Mouse (Mus musculus) kidney, embryonic 16.5 days (tissue): ENCODE results near the gene Erc2. TPM values are rescaled to one million over a fixed set of nuclear protein-coding genes. Genes with fewer than 3 reads are reported as not detected.
A peak's percentile ranks its signal among the peaks of the same experiment; 100 is the strongest.

Source experiments
- ATAC-seq: fragments of 200-750 bp; cut with Nextera tagmentation; 2 replicates; pipeline ENCODE4 v1.8.0; 2017; ENCODE audit warnings: moderate TSS enrichment; ENCODE audit not compliant: low FRiP score, low TSS enrichment
- H3K27ac ChIP-seq: fragments of 300-500 bp; sonication (generic); 2 replicates; pipeline ENCODE4 v1.5.1; 2014; ENCODE audit warnings: low read length
- H3K27me3 ChIP-seq: fragments of 300-500 bp; sonication (generic); 2 replicates; pipeline ENCODE4 v1.6.1; 2014; ENCODE audit warnings: low read length, control low read depth, mixed read lengths; ENCODE audit not compliant: insufficient read depth
- H3K36me3 ChIP-seq: fragments of 300-500 bp; sonication (generic); 2 replicates; pipeline ENCODE4 v1.6.1; 2014; ENCODE audit warnings: low read length, control low read depth, mixed read lengths; ENCODE audit not compliant: insufficient read depth
- H3K4me1 ChIP-seq: fragments of 300-500 bp; sonication (generic); 2 replicates; pipeline ENCODE4 v1.6.1; 2014; ENCODE audit warnings: low read length, control low read depth, mixed read lengths; ENCODE audit not compliant: insufficient read depth
- H3K4me2 ChIP-seq: fragments of 300-500 bp; sonication (generic); replicated peaks from 2 replicates; pipeline ENCODE4 v1.6.1; 2014; ENCODE audit warnings: low read depth, low read length
- H3K4me3 ChIP-seq: fragments of 300-500 bp; sonication (generic); 2 replicates; pipeline ENCODE4 v1.5.1; 2014; ENCODE audit warnings: mild to moderate bottlenecking, low read length
- H3K9ac ChIP-seq: fragments of 300-500 bp; sonication (generic); replicated peaks from 2 replicates; pipeline ENCODE4 v1.6.1; 2014; ENCODE audit warnings: low read length
- H3K9me3 ChIP-seq: fragments of 300-500 bp; sonication (generic); 2 replicates; pipeline ENCODE4 v1.6.1; 2016; ENCODE audit warnings: low read length, control low read depth
- WGBS: fragments of 180-500 bp; shearing (Covaris S2); extraction: QIAGEN DNeasy Blood & Tissue Kit; methylation state at CpG from one replicate; pipeline ENCODE4 v1.1.7; 2014; 5-methylcytosine and 5-hydroxymethylcytosine counted together
- polyA plus RNA-seq: library from polyadenylated mRNA; unstranded; fragments of >200 nt; fragmentation: Nextera tagmentation; extraction: Ambion mirVana; gene quantifications from 2 replicates; pipeline ENCODE4 v1.2.1, GENCODE M21; 2015

Erc2 gene
- polyA plus RNA-seq, 1 experiment from 2014 or later, result 4.9 TPM

- H3K4me3 ChIP-seq, result no peak overlapping the region
- H3K4me1 ChIP-seq, result no peaks in the 10 kb centered on the region
- H3K36me3 ChIP-seq, result no peaks in the 10 kb centered on the region
- WGBS, result 68% methylated on average over 2 of the region's 2 CpGs
- no peak overlapping the region for H3K4me2 ChIP-seq
- H3K9ac ChIP-seq, result no peak overlapping the region
- no peaks in the 10 kb centered on the region for H3K9me3 ChIP-seq
- no peak for ATAC-seq
- H3K27ac ChIP-seq, result no peak overlapping the region
- no peaks in the 10 kb centered on the region for H3K27me3 ChIP-seq
These were observed 804.4 kb downstream of the Erc2 start for GRCm38 (mm10) chr14:28426610-28427009.

- Histone ChIP-seq H3K9me3 (no peaks in the 10 kb centered on the region), H3K27me3 (no peaks in the 10 kb centered on the region), H3K4me2 (no peak overlapping the region), H3K36me3 (no peaks in the 10 kb centered on the region), H3K4me3 (no peak overlapping the region), H3K27ac (no peak overlapping the region), H3K4me1 (0 out of 2 replicates have a peak, but pooled peaks cover 3% of the 10 kb centered on the region), H3K9ac (no peak overlapping the region)
- no peak for ATAC-seq
- 71% methylated on average over 7 of the region's 7 CpGs for WGBS
These were observed 809.6 kb downstream of the Erc2 start for GRCm38 (mm10) chr14:28431703-28432309.

- Histone ChIP-seq H3K27me3 (no peaks in the 10 kb centered on the region), H3K9me3 (no peaks in the 10 kb centered on the region), H3K36me3 (no peaks in the 10 kb centered on the region), H3K4me1 (0 out of 2 replicates have a peak, but pooled peaks cover 3% of the 10 kb centered on the region), H3K27ac (no peak overlapping the region), H3K9ac (no peak overlapping the region), H3K4me3 (no peak overlapping the region), H3K4me2 (no peak overlapping the region)
- 69% methylated on average over 7 of the region's 7 CpGs for WGBS
- ATAC-seq, result no peak
These were observed 812.8 kb downstream of the Erc2 start for GRCm38 (mm10) chr14:28434996-28435395.

- Histone ChIP-seq H3K36me3 (no peaks in the 10 kb centered on the region), H3K4me3 (no peak overlapping the region), H3K9ac (no peak overlapping the region), H3K9me3 (no peaks in the 10 kb centered on the region), H3K27ac (no peak overlapping the region), H3K4me1 (peaks cover 17% of the 10 kb centered on the region; the same call in 1 of the 2 replicates), H3K4me2 (no peak overlapping the region), H3K27me3 (no peaks in the 10 kb centered on the region)
- no peak for ATAC-seq
- 76% methylated on average over 6 of the region's 6 CpGs for WGBS
These were observed 816.9 kb downstream of the Erc2 start for GRCm38 (mm10) chr14:28439171-28439570.

- WGBS, result 19% methylated on average over 14 of the region's 14 CpGs
- no peak overlapping the region for H3K9ac ChIP-seq
- H3K27ac ChIP-seq, result peak overlapping the region; percentile 59; the same call in 1 of the 2 replicates
These were observed 819.2 kb downstream of the Erc2 start for GRCm38 (mm10) chr14:28441240-28441967.

GRCm38 (mm10) chr14:28443254-28443944 is 821.2 kb downstream of the Erc2 start:
- H3K9ac ChIP-seq, result no peak overlapping the region
- no peak overlapping the region for H3K4me3 ChIP-seq
- H3K4me2 ChIP-seq, result no peak overlapping the region
- H3K9me3 ChIP-seq, result no peaks in the 10 kb centered on the region
- no peak overlapping the region for H3K27ac ChIP-seq
- WGBS, result 75% methylated on average over 7 of the region's 7 CpGs
- ATAC-seq, result no peak
- no peaks in the 10 kb centered on the region for H3K27me3 ChIP-seq
- no peaks in the 10 kb centered on the region for H3K36me3 ChIP-seq
- H3K4me1 ChIP-seq, result peaks cover 14% of the 10 kb centered on the region; the same call in 1 of the 2 replicates

More at GRCm38 (mm10) chr14:28441240-28441967, 819.2 kb downstream of the Erc2 start:
- H3K4me3 ChIP-seq, result no peak overlapping the region
- no peak overlapping the region for H3K4me2 ChIP-seq
- no peaks in the 10 kb centered on the region for H3K36me3 ChIP-seq
- H3K27me3 ChIP-seq, result no peaks in the 10 kb centered on the region
- H3K4me1 ChIP-seq, result peaks cover 14% of the 10 kb centered on the region; the same call in 1 of the 2 replicates
- no peak for ATAC-seq
- no peaks in the 10 kb centered on the region for H3K9me3 ChIP-seq

- Histone ChIP-seq H3K4me2 (no peak overlapping the region), H3K27ac (no peak overlapping the region), H3K9me3 (no peaks in the 10 kb centered on the region), H3K4me1 (peaks cover 15% of the 10 kb centered on the region; the same call in 1 of the 2 replicates), H3K27me3 (no peaks in the 10 kb centered on the region), H3K9ac (no peak overlapping the region), H3K36me3 (no peaks in the 10 kb centered on the region), H3K4me3 (no peak overlapping the region)
- peak; percentile 71; the same call in 1 of the 2 replicates for ATAC-seq
- WGBS, result 43% methylated on average over 6 of the region's 6 CpGs
These were observed 823.5 kb downstream of the Erc2 start for GRCm38 (mm10) chr14:28445737-28446136.

GRCm38 (mm10) chr14:28451771-28452170 is 829.5 kb downstream of the Erc2 start:
- Histone ChIP-seq H3K9ac (no peak overlapping the region), H3K27ac (peak overlapping the region; percentile 17; the same call in 1 of the 2 replicates), H3K9me3 (no peaks in the 10 kb centered on the region), H3K4me1 (0 out of 2 replicates have a peak, but pooled peaks cover 8% of the 10 kb centered on the region), H3K36me3 (no peaks in the 10 kb centered on the region), H3K4me3 (no peak overlapping the region), H3K27me3 (no peaks in the 10 kb centered on the region), H3K4me2 (no peak overlapping the region)
- ATAC-seq, result no peak
- 26% methylated on average over 9 of the region's 9 CpGs for WGBS

GRCm38 (mm10) chr14:28456372-28457076 is 834.3 kb downstream of the Erc2 start:
- WGBS, result 68% methylated on average over 7 of the region's 7 CpGs
- no peaks in the 10 kb centered on the region for H3K9me3 ChIP-seq
- H3K27ac ChIP-seq, result no peak overlapping the region
- 0 out of 2 replicates have a peak, but pooled peaks cover under 1% of the 10 kb centered on the region for H3K4me1 ChIP-seq
- H3K36me3 ChIP-seq, result no peaks in the 10 kb centered on the region
- no peaks in the 10 kb centered on the region for H3K27me3 ChIP-seq
- no peak overlapping the region for H3K9ac ChIP-seq
- H3K4me3 ChIP-seq, result no peak overlapping the region
- no peak for ATAC-seq
- H3K4me2 ChIP-seq, result no peak overlapping the region
